Mouse (Mus musculus): Measurements from ENCODE around the gene Abhd10. TPM values are rescaled to one million over a fixed set of nuclear protein-coding genes. Genes with fewer than 3 reads are reported as not detected.

Abhd10 gene
- polyA plus RNA-seq, 1 experiment from 2014 or later = 27.4 TPM

GRCm38 (mm10) chr16:45722460-45722951 is 20.2 kb downstream of the Abhd10 start:
- ATAC-seq (ENCODE audit: low read depth) = no peak
- WGBS = 65% methylated on average over 3 of the region's 3 CpGs
- H3K4me3 ChIP-seq (ENCODE audit: low read depth, low read length) = peak overlapping the region; percentile 55; the same call in 1 of the 2 replicates
- H3K4me1 ChIP-seq (ENCODE audit: control insufficient read depth, insufficient read depth, low read length) = peaks cover 12% of the 10 kb centered on the region
- no peak for DNase-seq (ENCODE audit: low spot score)
- no peak overlapping the region for H3K9ac ChIP-seq (ENCODE audit: low read depth, low read length)
- H3K27ac ChIP-seq (replicated peaks; ENCODE audit: low read depth, low read length) = no peak overlapping the region
- no peaks in the 10 kb centered on the region for H3K9me3 ChIP-seq (ENCODE audit: control insufficient read depth, low read length)
- peak overlapping the region; percentile 14; the same call in 1 of the 2 replicates for H3K4me2 ChIP-seq (ENCODE audit: low read depth, low read length)
- 0 out of 2 replicates have a peak, but pooled peaks cover 8% of the 10 kb centered on the region for H3K36me3 ChIP-seq (ENCODE audit: control insufficient read depth, insufficient read depth, low read length)
- no peaks in the 10 kb centered on the region for H3K27me3 ChIP-seq (replicated peaks; ENCODE audit: control insufficient read depth, insufficient read depth, low read length)

GRCm38 (mm10) chr16:45720022-45720630 is 22.6 kb downstream of the Abhd10 start:
- H3K4me3 ChIP-seq (ENCODE audit: low read depth, low read length) = no peak overlapping the region
- H3K36me3 ChIP-seq (ENCODE audit: control insufficient read depth, insufficient read depth, low read length) = 0 out of 2 replicates have a peak, but pooled peaks cover 8% of the 10 kb centered on the region
- ATAC-seq (ENCODE audit: low read depth) (no peak), DNase-seq (ENCODE audit: low spot score) (no peak)
- no peak overlapping the region for H3K27ac ChIP-seq (replicated peaks; ENCODE audit: low read depth, low read length)
- no peak overlapping the region for H3K4me2 ChIP-seq (ENCODE audit: low read depth, low read length)
- no peak overlapping the region for H3K9ac ChIP-seq (ENCODE audit: low read depth, low read length)
- no peaks in the 10 kb centered on the region for H3K27me3 ChIP-seq (replicated peaks; ENCODE audit: control insufficient read depth, insufficient read depth, low read length)
- peaks cover 12% of the 10 kb centered on the region for H3K4me1 ChIP-seq (ENCODE audit: control insufficient read depth, insufficient read depth, low read length)
- 86% methylated on average over 10 of the region's 10 CpGs for WGBS
- 0 out of 2 replicates have a peak, but pooled peaks cover 6% of the 10 kb centered on the region for H3K9me3 ChIP-seq (ENCODE audit: control insufficient read depth, low read length)

- Histone ChIP-seq H3K4me2 (ENCODE audit: low read depth, low read length) (no peak overlapping the region), H3K27ac (replicated peaks; ENCODE audit: low read depth, low read length) (no peak overlapping the region)
- 95% methylated on average over 4 of the region's 4 CpGs for WGBS
Measured at GRCm38 (mm10) chr16:45718296-45718695, 24.5 kb downstream of the Abhd10 start.

GRCm38 (mm10) chr16:45714489-45715150 is 28.1 kb downstream of the Abhd10 start:
- no peaks in the 10 kb centered on the region for H3K4me1 ChIP-seq (ENCODE audit: control insufficient read depth, insufficient read depth, low read length)
- no peak for DNase-seq (ENCODE audit: low spot score)
- ATAC-seq (ENCODE audit: low read depth) = no peak
- no peak overlapping the region for H3K4me3 ChIP-seq (ENCODE audit: low read depth, low read length)
- no peaks in the 10 kb centered on the region for H3K27me3 ChIP-seq (replicated peaks; ENCODE audit: control insufficient read depth, insufficient read depth, low read length)
- H3K9me3 ChIP-seq (ENCODE audit: control insufficient read depth, low read length) = 0 out of 2 replicates have a peak, but pooled peaks cover 6% of the 10 kb centered on the region
- 0 out of 2 replicates have a peak, but pooled peaks cover 8% of the 10 kb centered on the region for H3K36me3 ChIP-seq (ENCODE audit: control insufficient read depth, insufficient read depth, low read length)
- no peak overlapping the region for H3K9ac ChIP-seq (ENCODE audit: low read depth, low read length)
- H3K4me2 ChIP-seq (ENCODE audit: low read depth, low read length) = no peak overlapping the region
- no peak overlapping the region for H3K27ac ChIP-seq (replicated peaks; ENCODE audit: low read depth, low read length)
- WGBS = 86% methylated on average over 5 of the region's 5 CpGs

More at GRCm38 (mm10) chr16:45718296-45718695, 24.5 kb downstream of the Abhd10 start:
- Histone ChIP-seq H3K27me3 (replicated peaks; ENCODE audit: control insufficient read depth, insufficient read depth, low read length) (no peaks in the 10 kb centered on the region), H3K36me3 (ENCODE audit: control insufficient read depth, insufficient read depth, low read length) (0 out of 2 replicates have a peak, but pooled peaks cover 8% of the 10 kb centered on the region), H3K4me3 (ENCODE audit: low read depth, low read length) (no peak overlapping the region), H3K4me1 (ENCODE audit: control insufficient read depth, insufficient read depth, low read length) (no peaks in the 10 kb centered on the region), H3K9ac (ENCODE audit: low read depth, low read length) (no peak overlapping the region), H3K9me3 (ENCODE audit: control insufficient read depth, low read length) (0 out of 2 replicates have a peak, but pooled peaks cover 6% of the 10 kb centered on the region)
- ATAC-seq (ENCODE audit: low read depth) (no peak), DNase-seq (ENCODE audit: low spot score) (no peak)

GRCm38 (mm10) chr16:45713878-45714277 is 28.9 kb downstream of the Abhd10 start:
- DNase-seq (ENCODE audit: low spot score) (no peak), ATAC-seq (ENCODE audit: low read depth) (no peak)
- 0 out of 2 replicates have a peak, but pooled peaks cover 8% of the 10 kb centered on the region for H3K36me3 ChIP-seq (ENCODE audit: control insufficient read depth, insufficient read depth, low read length)
- no peak overlapping the region for H3K4me2 ChIP-seq (ENCODE audit: low read depth, low read length)
- H3K4me3 ChIP-seq (ENCODE audit: low read depth, low read length) = no peak overlapping the region
- WGBS = 79% methylated on average over 1 of the region's 1 CpGs
- no peaks in the 10 kb centered on the region for H3K27me3 ChIP-seq (replicated peaks; ENCODE audit: control insufficient read depth, insufficient read depth, low read length)
- no peak overlapping the region for H3K9ac ChIP-seq (ENCODE audit: low read depth, low read length)
- H3K9me3 ChIP-seq (ENCODE audit: control insufficient read depth, low read length) = 0 out of 2 replicates have a peak, but pooled peaks cover 6% of the 10 kb centered on the region
- H3K4me1 ChIP-seq (ENCODE audit: control insufficient read depth, insufficient read depth, low read length) = no peaks in the 10 kb centered on the region
- H3K27ac ChIP-seq (replicated peaks; ENCODE audit: low read depth, low read length) = no peak overlapping the region

GRCm38 (mm10) chr16:45713261-45713660 is 29.5 kb downstream of the Abhd10 start:
- Histone ChIP-seq H3K9me3 (ENCODE audit: control insufficient read depth, low read length) (0 out of 2 replicates have a peak, but pooled peaks cover 6% of the 10 kb centered on the region), H3K4me2 (ENCODE audit: low read depth, low read length) (no peak overlapping the region), H3K4me1 (ENCODE audit: control insufficient read depth, insufficient read depth, low read length) (no peaks in the 10 kb centered on the region), H3K27me3 (replicated peaks; ENCODE audit: control insufficient read depth, insufficient read depth, low read length) (no peaks in the 10 kb centered on the region), H3K36me3 (ENCODE audit: control insufficient read depth, insufficient read depth, low read length) (0 out of 2 replicates have a peak, but pooled peaks cover 2% of the 10 kb centered on the region), H3K27ac (replicated peaks; ENCODE audit: low read depth, low read length) (no peak overlapping the region), H3K4me3 (ENCODE audit: low read depth, low read length) (no peak overlapping the region), H3K9ac (ENCODE audit: low read depth, low read length) (no peak overlapping the region)
- ATAC-seq (ENCODE audit: low read depth) (no peak), DNase-seq (ENCODE audit: low spot score) (no peak)
- WGBS = 95% methylated on average over 5 of the region's 5 CpGs

GRCm38 (mm10) chr16:45711263-45711662 is 31.5 kb downstream of the Abhd10 start:
- H3K27ac ChIP-seq (replicated peaks; ENCODE audit: low read depth, low read length) = no peak overlapping the region
- H3K27me3 ChIP-seq (replicated peaks; ENCODE audit: control insufficient read depth, insufficient read depth, low read length) = no peaks in the 10 kb centered on the region
- H3K4me3 ChIP-seq (ENCODE audit: low read depth, low read length) = no peak overlapping the region
- WGBS = 83% methylated on average over 7 of the region's 7 CpGs
- H3K4me2 ChIP-seq (ENCODE audit: low read depth, low read length) = no peak overlapping the region
- ATAC-seq (ENCODE audit: low read depth) (no peak), DNase-seq (ENCODE audit: low spot score) (peak; percentile 22)
- no peak overlapping the region for H3K9ac ChIP-seq (ENCODE audit: low read depth, low read length)
- H3K36me3 ChIP-seq (ENCODE audit: control insufficient read depth, insufficient read depth, low read length) = no peaks in the 10 kb centered on the region
- H3K9me3 ChIP-seq (ENCODE audit: control insufficient read depth, low read length) = 0 out of 2 replicates have a peak, but pooled peaks cover 6% of the 10 kb centered on the region
- no peaks in the 10 kb centered on the region for H3K4me1 ChIP-seq (ENCODE audit: control insufficient read depth, insufficient read depth, low read length)

GRCm38 (mm10) chr16:45699301-45699700 is 43.5 kb downstream of the Abhd10 start:
- Histone ChIP-seq H3K9me3 (ENCODE audit: control insufficient read depth, low read length) (no peaks in the 10 kb centered on the region), H3K4me3 (ENCODE audit: low read depth, low read length) (no peak overlapping the region), H3K27ac (replicated peaks; ENCODE audit: low read depth, low read length) (no peak overlapping the region), H3K9ac (ENCODE audit: low read depth, low read length) (no peak overlapping the region), H3K4me2 (ENCODE audit: low read depth, low read length) (no peak overlapping the region), H3K36me3 (ENCODE audit: control insufficient read depth, insufficient read depth, low read length) (no peaks in the 10 kb centered on the region), H3K4me1 (ENCODE audit: control insufficient read depth, insufficient read depth, low read length) (no peaks in the 10 kb centered on the region), H3K27me3 (replicated peaks; ENCODE audit: control insufficient read depth, insufficient read depth, low read length) (no peaks in the 10 kb centered on the region)
- WGBS = 66% methylated on average over 5 of the region's 5 CpGs
- ATAC-seq (ENCODE audit: low read depth) (no peak), DNase-seq (ENCODE audit: low spot score) (no peak)

Measured in embryonic facial prominence, embryonic 14.5 days (tissue).